Comparison of ENCODE assay signal across 11 mouse cellular contexts in the genomic region with DNA sequence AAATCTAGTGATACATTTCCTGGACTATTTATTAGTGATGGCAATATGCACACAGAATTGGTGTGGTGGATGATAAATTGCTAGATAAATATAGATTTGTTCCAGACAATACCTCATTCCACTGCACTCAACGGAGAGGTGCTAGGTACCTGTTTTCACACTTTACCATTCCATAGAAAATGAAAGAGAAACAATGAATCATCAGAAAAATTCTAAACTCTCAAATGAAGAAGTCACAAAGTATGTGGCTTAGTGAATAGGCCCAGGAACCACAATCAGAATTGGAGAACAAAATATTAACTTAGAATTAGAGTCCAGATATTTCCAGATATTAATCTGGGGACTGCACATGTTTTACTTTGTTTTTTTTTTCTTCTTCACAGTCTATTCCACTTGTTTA.
"Had no signal": no experiment of that assay in that cellular context is flagged by ENCODE, and none has a peak within 500 bp of the region (broad histone marks: within the 10 kb centered on the region; RNA-seq: fewer than 3 reads in every experiment).

No protein-coding gene starts in this region.

- DNase-seq: retina, postnatal 1 day; right cerebral cortex, adult 18-20 months; right cerebral cortex, postnatal 14 days; right cerebral cortex, postnatal 25 days; right cerebral cortex, postnatal 4 days; spleen, adult 18-20 months; thymus, adult 18-20 months; thymus, adult 2 months; thymus, postnatal 25 days; thymus, postnatal 36 days; thymus, postnatal 4 days had no signal
